Mouse (Mus musculus) olfactory bulb, adult 2 months (tissue): Measurements from ENCODE around the gene Itfg2. TPM values are rescaled to one million over a fixed set of nuclear protein-coding genes. Genes with fewer than 3 reads are reported as not detected.

ENCODE experiments used
- H3K27ac ChIP-seq: fragments of 200-500 bp; 2 replicates; pipeline ENCODE4 v1.5.1; 2012; ENCODE audit warnings: low read depth, low read length; ENCODE audit not compliant: insufficient read depth
- H3K4me1 ChIP-seq: fragments of 200-500 bp; 2 replicates; pipeline ENCODE4 v1.6.1; 2012; ENCODE audit warnings: low read length; ENCODE audit not compliant: control insufficient read depth, insufficient read depth
- H3K4me3 ChIP-seq: fragments of 200-500 bp; 2 replicates; pipeline ENCODE4 v1.5.1; 2012; ENCODE audit warnings: mild to moderate bottlenecking, low read depth, low read length, moderate library complexity; ENCODE audit not compliant: insufficient read depth
- CTCF ChIP-seq: fragments of 200-500 bp; IDR thresholded peaks from 2 replicates; pipeline ENCODE4 v1.5.1; 2012; ENCODE audit warnings: low read depth, mild to moderate bottlenecking, low read length, moderate library complexity; ENCODE audit not compliant: insufficient read depth
- POLR2A ChIP-seq: fragments of 200-500 bp; IDR thresholded peaks from 2 replicates; pipeline ENCODE4 v1.6.1; 2012; ENCODE audit warnings: mild to moderate bottlenecking, low read depth, low read length, moderate library complexity; ENCODE audit not compliant: insufficient read depth
- WGBS: fragments of 180-500 bp; shearing (Covaris S2); methylation state at CpG from one replicate; pipeline ENCODE4 v1.1.7; 2018; 5-methylcytosine and 5-hydroxymethylcytosine counted together
- polyA plus RNA-seq: library from polyadenylated mRNA; stranded (reverse); fragments of >200 nt; gene quantifications from 2 replicates; pipeline ENCODE4 v1.2.4, GENCODE M21; 2012; ENCODE audit warnings: low replicate concordance; ENCODE audit not compliant: missing spikeins, insufficient read depth, insufficient read length

The Itfg2 gene
- polyA plus RNA-seq, 1 experiment = not detected

DNA sequence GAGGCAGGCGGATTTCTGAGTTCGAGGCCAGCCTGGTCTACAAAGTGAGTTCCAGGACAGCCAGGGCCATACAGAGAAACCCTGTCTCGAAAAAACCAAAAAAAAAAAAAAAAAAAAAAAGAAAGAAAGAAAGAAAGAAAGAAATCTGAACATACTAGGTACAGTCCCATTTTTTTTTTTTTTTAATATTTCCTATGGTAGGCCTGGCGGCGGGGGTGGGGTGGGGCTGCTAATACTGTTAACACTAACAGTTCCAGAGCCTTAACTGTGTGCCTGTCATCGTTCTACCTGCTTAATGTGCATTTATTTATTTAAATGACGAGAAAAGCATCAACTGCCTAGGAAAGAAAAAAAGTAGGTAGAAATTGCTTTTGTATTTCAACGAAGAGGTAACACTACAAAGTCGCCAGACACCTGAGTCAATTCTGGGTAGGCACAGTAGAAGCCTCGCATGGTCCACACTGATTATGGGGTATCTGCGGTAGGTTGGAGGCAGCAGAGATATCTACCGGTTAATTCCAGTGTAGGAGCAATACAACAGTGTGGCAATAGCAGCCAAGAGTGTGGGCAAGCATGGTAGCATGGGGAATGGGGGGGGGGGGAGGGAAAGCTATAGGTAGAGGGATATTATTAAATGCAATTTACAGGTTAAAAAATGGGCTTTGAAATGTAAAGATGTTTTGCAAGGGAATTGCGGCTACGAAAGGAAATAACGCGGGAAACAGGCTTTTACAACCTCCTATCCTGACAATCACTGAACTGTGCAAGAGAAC, 1.0 kb downstream of the Itfg2 start:
- Histone ChIP-seq H3K4me1 (peaks cover 3% of the 10 kb centered on the region), H3K4me3 (peak overlapping the region; percentile 94), H3K27ac (peak overlapping the region; percentile 86)
- TF ChIP-seq CTCF (no peak), POLR2A (no peak)
- WGBS = 41% methylated on average over 16 of the region's 16 CpGs

DNA sequence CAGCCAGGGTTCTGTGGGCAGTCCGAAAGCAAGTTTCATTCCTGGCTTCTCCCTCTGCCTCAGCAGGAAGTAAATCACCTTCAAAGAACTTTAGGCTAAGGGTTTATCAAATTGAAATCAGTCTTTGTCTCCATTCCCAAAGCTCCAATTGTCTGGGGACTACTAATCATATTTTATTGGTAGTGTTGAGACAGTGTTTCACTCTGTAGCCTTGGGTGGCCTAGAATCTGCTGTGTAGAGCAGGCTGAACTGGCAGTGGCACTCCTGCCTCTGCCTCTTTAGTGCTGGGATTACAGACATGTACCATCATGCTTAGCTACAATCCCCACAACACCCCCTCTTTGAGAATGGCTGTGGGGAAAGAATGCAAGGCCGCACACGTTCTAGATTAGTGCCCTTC, 3.3 kb downstream of the Itfg2 start:
- TF ChIP-seq POLR2A (no peak), CTCF (no peak)
- H3K27ac ChIP-seq = peak overlapping the region; percentile 56; the same call in 1 of the 2 replicates
- H3K4me3 ChIP-seq = no peak overlapping the region
- peaks cover 3% of the 10 kb centered on the region for H3K4me1 ChIP-seq
- WGBS = 86% methylated on average over 3 of the region's 3 CpGs

DNA sequence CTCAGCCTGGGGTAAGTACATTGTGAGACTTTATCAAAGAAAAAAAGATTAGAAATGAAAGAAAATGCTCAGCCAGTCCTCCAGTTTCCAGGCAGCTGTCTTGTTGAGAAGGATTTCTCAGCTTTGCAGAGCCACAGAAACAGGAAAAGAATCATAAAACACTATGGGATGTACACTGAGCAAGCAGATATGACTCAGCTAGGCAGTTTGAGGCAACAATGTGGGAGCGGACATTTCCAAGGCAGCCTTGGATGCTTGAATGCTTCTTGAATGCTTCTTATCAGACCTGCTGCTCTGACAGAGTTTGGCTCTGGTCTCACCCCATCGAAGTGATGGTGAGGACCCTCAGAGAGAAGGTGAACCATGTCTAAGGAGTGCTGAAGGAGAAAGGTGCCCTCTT, 3.7 kb downstream of the Itfg2 start:
- 75% methylated on average over 2 of the region's 2 CpGs for WGBS
- Histone ChIP-seq H3K4me1 (peaks cover 3% of the 10 kb centered on the region), H3K27ac (peak overlapping the region; percentile 56; the same call in 1 of the 2 replicates), H3K4me3 (no peak overlapping the region)
- no peak for TF ChIP-seq POLR2A
- TF ChIP-seq CTCF = no peak

DNA sequence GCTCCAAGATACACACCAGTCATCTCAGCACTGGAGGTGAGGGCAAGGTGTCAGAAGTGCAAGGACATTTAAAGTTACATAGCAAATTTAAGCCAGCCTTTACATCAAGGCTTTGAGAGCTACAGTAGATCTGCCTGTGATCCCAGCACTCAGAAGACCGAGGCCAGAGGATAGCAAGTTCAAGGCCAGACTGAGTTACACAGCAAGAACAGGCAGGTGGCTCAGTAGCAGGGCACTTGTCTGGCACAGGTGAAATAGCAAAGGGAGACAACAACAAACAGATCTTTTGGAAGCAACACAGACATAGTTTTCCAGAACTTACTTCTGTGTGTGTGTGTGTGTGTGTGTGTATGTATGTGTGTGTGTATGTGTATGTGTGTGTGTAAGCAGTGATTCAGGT, 6.7 kb downstream of the Itfg2 start:
- no peak overlapping the region for H3K4me3 ChIP-seq
- WGBS = 76% methylated on average over 1 of the region's 1 CpGs
- no peak for TF ChIP-seq POLR2A
- no peak overlapping the region for H3K27ac ChIP-seq
- peaks cover 3% of the 10 kb centered on the region for H3K4me1 ChIP-seq

DNA sequence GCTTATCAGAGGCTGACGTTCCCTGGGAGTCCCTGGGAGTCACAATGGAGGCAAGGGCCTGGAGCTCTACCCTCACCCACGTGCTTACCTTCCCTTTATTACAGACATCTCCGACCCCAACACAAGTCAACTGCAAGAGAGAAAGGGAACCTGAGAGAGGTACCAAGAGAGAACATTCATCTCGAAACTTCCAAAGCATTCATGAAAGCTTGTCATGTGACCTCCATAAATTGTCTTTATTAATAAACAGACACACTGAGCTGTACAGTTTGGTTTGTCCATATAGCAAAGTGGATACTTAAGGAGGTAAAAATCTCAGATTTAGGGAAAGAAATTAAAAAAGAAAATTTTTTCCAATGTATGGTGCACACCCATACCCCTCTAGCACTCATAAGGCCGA, 8.6 kb downstream of the Itfg2 start:
- H3K4me1 ChIP-seq = peaks cover under 1% of the 10 kb centered on the region
- TF ChIP-seq POLR2A (no peak), CTCF (no peak)
- H3K27ac ChIP-seq = no peak overlapping the region
- WGBS = 92% methylated on average over 5 of the region's 5 CpGs
- H3K4me3 ChIP-seq = no peak overlapping the region

DNA sequence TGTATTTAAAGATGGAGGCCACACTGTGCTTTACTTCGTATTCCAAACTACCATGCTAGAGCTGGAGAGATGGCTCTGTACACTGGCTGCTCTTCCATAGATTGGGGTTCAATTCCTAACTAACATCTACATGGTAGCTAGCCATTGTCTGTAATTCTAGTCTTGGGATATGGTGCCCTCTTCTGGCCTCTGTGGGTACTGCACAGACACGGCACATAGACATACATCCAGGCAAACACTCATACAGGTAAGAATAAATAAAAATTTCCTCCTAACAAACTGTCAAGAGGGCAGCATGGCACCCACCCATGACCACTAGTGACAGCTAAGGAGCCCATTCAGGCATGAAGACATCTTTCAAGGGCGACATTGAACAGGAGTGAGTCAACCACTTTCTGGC, 13.6 kb downstream of the Itfg2 start:
- 13% methylated on average over 3 of the region's 3 CpGs for WGBS
- H3K4me3 ChIP-seq = no peak overlapping the region
- H3K4me1 ChIP-seq = peaks cover 8% of the 10 kb centered on the region; the same call in 1 of the 2 replicates
- no peak overlapping the region for H3K27ac ChIP-seq
- TF ChIP-seq POLR2A = no peak
- no peak for TF ChIP-seq CTCF

DNA sequence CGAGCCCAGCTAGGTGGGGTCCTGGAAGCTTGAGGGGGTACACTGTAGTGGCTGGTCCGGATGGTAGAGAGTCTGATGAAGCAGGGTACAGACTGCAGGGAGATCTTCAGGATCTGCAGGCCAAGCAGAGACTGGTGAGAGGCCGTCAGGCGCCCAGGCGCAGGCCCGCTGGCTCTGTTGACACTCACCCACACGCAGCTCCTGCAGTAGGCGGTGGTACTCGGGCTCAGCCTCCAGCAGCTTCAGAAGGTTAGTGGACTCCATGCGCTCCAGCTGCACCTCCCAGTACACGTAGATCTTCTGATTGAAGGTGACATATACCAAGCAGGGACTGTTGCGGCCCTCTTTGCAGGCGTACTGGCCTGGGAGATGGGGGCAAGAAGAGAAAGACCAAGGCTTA, 14.4 kb downstream of the Itfg2 start:
- peaks cover 8% of the 10 kb centered on the region; the same call in 1 of the 2 replicates for H3K4me1 ChIP-seq
- 71% methylated on average over 13 of the region's 13 CpGs for WGBS
- H3K27ac ChIP-seq = no peak overlapping the region
- no peak for TF ChIP-seq CTCF
- TF ChIP-seq POLR2A = no peak
- H3K4me3 ChIP-seq = no peak overlapping the region

DNA sequence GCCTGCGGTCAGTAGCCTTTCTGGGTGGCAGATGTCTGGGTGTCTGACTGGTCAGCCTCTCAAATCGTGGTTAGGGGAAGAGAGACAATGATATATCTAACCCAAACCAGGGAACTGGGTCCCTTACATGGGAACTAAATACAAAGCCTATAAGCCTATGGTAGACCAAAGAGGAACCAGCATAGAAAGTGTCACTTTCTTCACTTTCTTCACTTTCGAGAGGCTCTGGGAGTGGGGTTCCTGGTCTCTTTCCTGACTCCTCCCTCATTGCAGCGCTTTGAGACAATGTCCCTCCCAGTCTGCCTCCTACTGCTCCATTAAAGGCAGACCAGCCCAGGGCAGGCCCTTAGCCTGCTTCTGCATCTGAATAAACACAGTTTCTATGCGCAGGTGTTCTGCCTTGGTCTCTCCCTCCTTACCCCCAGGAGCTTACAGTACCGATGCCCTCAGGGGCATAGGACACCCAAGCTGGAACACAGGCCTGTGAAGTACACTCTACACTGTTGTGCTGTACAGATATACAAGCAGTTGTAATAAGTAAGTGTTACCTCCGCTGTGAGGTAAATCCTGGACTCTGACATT, 16.1 kb downstream of the Itfg2 start:
- TF ChIP-seq POLR2A (no peak), CTCF (no peak)
- Histone ChIP-seq H3K4me1 (peaks cover 11% of the 10 kb centered on the region), H3K4me3 (no peak overlapping the region), H3K27ac (no peak overlapping the region)
- 85% methylated on average over 7 of the region's 7 CpGs for WGBS

DNA sequence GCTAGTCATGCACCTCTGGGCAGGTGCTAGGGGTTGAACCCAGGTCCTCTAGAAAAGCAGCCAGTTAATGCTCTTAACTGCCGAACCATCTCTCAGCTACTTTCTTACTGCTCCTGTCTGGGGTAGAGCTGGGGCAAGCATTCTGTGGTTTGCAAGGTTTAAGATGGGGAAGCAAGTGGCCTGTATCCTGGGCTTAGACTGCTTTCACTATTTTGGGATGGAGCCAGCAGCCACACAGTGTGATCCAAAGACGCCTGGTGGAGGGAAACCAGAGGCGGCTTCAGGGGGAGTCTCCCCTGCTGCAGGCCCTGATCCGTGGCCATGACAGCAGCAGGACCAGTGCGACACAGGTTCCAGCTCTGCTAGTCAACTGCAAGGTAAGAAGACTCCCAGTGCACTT, 20.0 kb downstream of the Itfg2 start:
- Histone ChIP-seq H3K4me1 (peaks cover 15% of the 10 kb centered on the region), H3K27ac (no peak overlapping the region), H3K4me3 (no peak overlapping the region)
- TF ChIP-seq CTCF (no peak), POLR2A (no peak)
- WGBS = 35% methylated on average over 5 of the region's 5 CpGs
